Mouse (Mus musculus) forebrain, embryonic 10.5 days (tissue): ENCODE data around the gene Rhox4c. TPM values are rescaled to one million over a fixed set of nuclear protein-coding genes. Genes with fewer than 3 reads are reported as not detected.
"Not testable (repeated sequence)": the region's sequence is repeated elsewhere in the genome, so short reads cannot be mapped to it uniquely, and the experiment has no call there.

Experiments used
- DNase-seq: peaks from one replicate; pipeline ENCODE4 v3.0.0-alpha.2; 2017; ENCODE audit warnings: low spot score; ENCODE audit errors: extremely low spot score
- H3K27ac ChIP-seq: fragments of 300-500 bp; sonication (generic); 2 replicates; pipeline ENCODE4 v1.5.1; 2016; ENCODE audit warnings: mild to moderate bottlenecking
- H3K27me3 ChIP-seq: fragments of 300-500 bp; sonication (generic); 2 replicates; pipeline ENCODE4 v1.6.1; 2016; ENCODE audit warnings: mild to moderate bottlenecking; ENCODE audit not compliant: poor library complexity, severe bottlenecking
- H3K36me3 ChIP-seq: fragments of 300-500 bp; sonication (generic); replicated peaks from 2 replicates; pipeline ENCODE4 v1.6.1; 2016; ENCODE audit warnings: mild to moderate bottlenecking, moderate library complexity
- H3K4me1 ChIP-seq: fragments of 300-500 bp; sonication (generic); 2 replicates; pipeline ENCODE4 v1.6.1; 2016
- H3K4me3 ChIP-seq: fragments of 300-500 bp; sonication (generic); 2 replicates; pipeline ENCODE4 v1.5.1; 2016; ENCODE audit warnings: mild to moderate bottlenecking, moderate library complexity
- H3K9me3 ChIP-seq: fragments of 300-500 bp; sonication (generic); 2 replicates; pipeline ENCODE4 v1.6.1; 2016; ENCODE audit warnings: mild to moderate bottlenecking, moderate library complexity
- WGBS: fragments of 180-500 bp; shearing (Covaris S2); methylation state at CpG from one replicate; pipeline ENCODE4 v1.1.7; 2016; 5-methylcytosine and 5-hydroxymethylcytosine counted together
- polyA plus RNA-seq: library from polyadenylated mRNA; unstranded; fragments of >200 nt; fragmentation: Nextera tagmentation; extraction: Ambion mirVana; gene quantifications from 2 replicates; pipeline ENCODE4 v1.2.1, GENCODE M21; 2016

The Rhox4c gene
- not detected in 2 replicates for polyA plus RNA-seq

- H3K27me3 ChIP-seq, H3K4me1 ChIP-seq, H3K27ac ChIP-seq, H3K9me3 ChIP-seq, H3K4me3 ChIP-seq, DNase-seq, H3K36me3 ChIP-seq: not testable (repeated sequence)
- WGBS, result 93% methylated on average over 14 of the region's 14 CpGs
Observed at GRCm38 (mm10) chrX:37480037-37480436, at the start of gene Rhox4c. Rhox4c (plus strand) TSS chrX:37480337.

DNA sequence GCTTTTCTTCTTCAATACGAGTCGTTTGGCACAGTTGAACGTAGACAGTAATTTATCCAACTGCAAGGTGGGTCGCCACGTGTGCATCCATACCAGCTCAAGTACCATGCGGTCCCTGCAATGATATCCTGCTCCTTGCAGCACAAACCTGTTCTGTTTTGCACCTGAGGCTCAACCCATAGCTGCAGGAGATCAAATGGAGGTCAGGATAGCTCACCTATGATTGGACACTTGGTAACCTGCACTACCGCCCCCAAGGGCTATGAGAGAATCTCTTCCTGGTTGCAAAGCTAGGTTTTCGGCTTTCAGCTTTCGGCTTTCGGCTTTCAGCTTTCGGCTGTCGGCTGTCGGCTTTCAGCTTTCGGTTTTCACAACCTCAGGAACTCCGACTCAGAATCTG is 47.9 kb upstream of the Rhox4c start, which contains the start of gene Rhox4b:
Gene Rhox4b (plus strand): TSS at position 301 of the 400 bp plus-strand sequence.
- not testable (repeated sequence) for H3K9me3 ChIP-seq, H3K27me3 ChIP-seq, H3K27ac ChIP-seq, H3K4me3 ChIP-seq, H3K4me1 ChIP-seq, H3K36me3 ChIP-seq, DNase-seq
- 93% methylated on average over 15 of the region's 15 CpGs for WGBS

DNA sequence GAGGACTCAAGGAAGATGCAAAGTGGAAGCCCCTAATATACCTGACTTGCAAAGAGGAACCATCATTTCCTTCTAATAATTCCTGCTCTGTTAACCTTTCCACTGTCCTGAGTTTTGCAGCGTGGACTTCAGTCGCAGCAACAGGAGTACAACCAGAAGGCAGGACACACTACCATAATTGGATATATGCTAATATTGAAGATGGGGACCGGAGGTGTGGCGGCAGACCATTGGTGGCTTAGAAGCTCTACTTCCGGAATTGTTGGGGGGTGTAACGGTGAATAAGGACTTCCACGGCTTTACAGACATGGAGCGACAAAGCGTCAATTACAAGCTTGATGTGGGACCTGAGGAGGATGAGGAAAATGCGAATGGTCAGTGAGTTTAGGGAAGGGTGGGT is 26.8 kb upstream of the Rhox4c start, which contains the start of gene Rhox2c:
Gene Rhox2c (plus strand): TSS at position 301 of the 400 bp plus-strand sequence.
- H3K4me3 ChIP-seq, H3K36me3 ChIP-seq, H3K4me1 ChIP-seq, H3K27me3 ChIP-seq, H3K9me3 ChIP-seq, DNase-seq, H3K27ac ChIP-seq: not testable (repeated sequence)
- 90% methylated on average over 8 of the region's 10 CpGs for WGBS

DNA sequence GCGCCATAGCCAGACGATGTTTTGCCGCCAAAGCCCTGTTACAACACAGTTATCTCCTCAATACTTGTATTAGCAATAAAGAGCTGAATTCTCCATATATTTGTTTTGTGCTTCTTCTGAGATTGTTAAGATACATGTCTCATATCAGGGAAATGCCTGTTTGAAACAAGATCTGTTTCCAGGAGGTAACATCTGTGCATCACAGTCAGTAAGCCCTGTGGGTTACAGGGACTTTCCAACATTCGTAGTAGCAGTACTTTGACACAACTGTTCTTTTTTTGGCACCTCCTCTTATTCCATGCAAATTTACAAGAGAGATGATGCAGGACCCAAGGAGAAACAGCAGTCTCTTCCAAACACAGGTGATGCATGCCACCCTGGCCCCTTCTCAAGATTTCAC is 21.9 kb upstream of the Rhox4c start, which contains the start of gene Rhox3c:
Gene Rhox3c (plus strand): TSS at position 301 of the 400 bp plus-strand sequence.
- H3K9me3 ChIP-seq, H3K4me1 ChIP-seq, DNase-seq, H3K27me3 ChIP-seq, H3K36me3 ChIP-seq, H3K27ac ChIP-seq, H3K4me3 ChIP-seq: not testable (repeated sequence)
- WGBS, result 98% methylated on average over 3 of the region's 4 CpGs

DNA sequence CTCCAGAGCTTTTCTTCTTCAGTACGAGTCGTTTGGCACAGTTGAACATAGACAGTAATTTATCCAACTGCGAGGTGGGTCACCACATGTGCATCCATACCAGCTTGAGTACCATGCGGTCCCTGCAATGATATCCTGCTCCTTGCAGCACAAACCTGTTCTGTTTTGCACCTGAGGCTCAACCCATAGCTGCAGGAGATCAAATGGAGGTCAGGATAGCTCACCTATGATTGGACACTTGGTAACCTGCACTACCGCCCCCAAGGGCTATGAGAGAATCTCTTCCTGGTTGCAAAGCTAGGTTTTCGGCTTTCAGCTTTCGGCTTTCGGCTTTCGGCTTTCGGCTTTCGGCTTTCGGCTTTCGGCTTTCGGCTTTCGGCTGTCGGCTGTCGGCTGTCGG is 33.9 kb downstream of the Rhox4c start, which contains the start of gene Rhox4d:
Gene Rhox4d (plus strand): TSS at position 301 of the 400 bp plus-strand sequence.
- not testable (repeated sequence) for H3K27me3 ChIP-seq, H3K27ac ChIP-seq, H3K4me3 ChIP-seq, H3K36me3 ChIP-seq, H3K9me3 ChIP-seq, H3K4me1 ChIP-seq, DNase-seq
- WGBS, result 97% methylated on average over 17 of the region's 18 CpGs

- 100% methylated on average over 2 of the region's 8 CpGs for WGBS
Observed at GRCm38 (mm10) chrX:37530152-37530551, 50.0 kb downstream of the Rhox4c start, which contains the start of gene Rhox2e. Rhox2e (plus strand) TSS chrX:37530452.

More at GRCm38 (mm10) chrX:37530152-37530551, 50.0 kb downstream of the Rhox4c start, which contains the start of gene Rhox2e:
- not testable (repeated sequence) for H3K9me3 ChIP-seq, H3K27ac ChIP-seq, DNase-seq, H3K36me3 ChIP-seq, H3K4me1 ChIP-seq, H3K4me3 ChIP-seq, H3K27me3 ChIP-seq

Other genes starting within 250 kb of the Rhox4c start
- gene Rhox2a, start 235.4 kb upstream of the Rhox4c start, polyA plus RNA-seq, result not detected in 2 replicates
- not detected in 2 replicates for gene Rhox3a, start 230.4 kb upstream of the Rhox4c start, polyA plus RNA-seq
- gene Rhox4a, start 215.0 kb upstream of the Rhox4c start, polyA plus RNA-seq, result not detected in 2 replicates
- gene Rhox3a2, start 100.3 kb upstream of the Rhox4c start, polyA plus RNA-seq, result not detected in 2 replicates
- 0.27 and 0.32 TPM in 2 replicates for gene Rhox4a2, start 89.5 kb upstream of the Rhox4c start, polyA plus RNA-seq
- gene Rhox2b, start 68.3 kb upstream of the Rhox4c start, polyA plus RNA-seq, result not detected in 2 replicates
- not detected in 2 replicates for gene Rhox4b, start 47.8 kb upstream of the Rhox4c start, polyA plus RNA-seq
- gene Rhox2c, start 26.7 kb upstream of the Rhox4c start, polyA plus RNA-seq, result 0.43 and 0.77 TPM in 2 replicates
- not detected in 2 replicates for gene Rhox3c, start 21.8 kb upstream of the Rhox4c start, polyA plus RNA-seq
- gene Rhox2d, start 13.1 kb downstream of the Rhox4c start, polyA plus RNA-seq, result not detected in 2 replicates
- not detected in 2 replicates for gene Rhox4d, start 34.0 kb downstream of the Rhox4c start, polyA plus RNA-seq
- gene Rhox2e, start 50.1 kb downstream of the Rhox4c start, polyA plus RNA-seq, result not detected in 2 replicates
- not detected in 2 replicates for gene Rhox3e, start 61.7 kb downstream of the Rhox4c start, polyA plus RNA-seq
- not detected in 2 replicates for gene Rhox4e, start 77.1 kb downstream of the Rhox4c start, polyA plus RNA-seq
- gene Rhox2f, start 91.1 kb downstream of the Rhox4c start, polyA plus RNA-seq, result 0.57 TPM in 1 of 2 replicates, not detected in the other
- gene Rhox3f, start 100.7 kb downstream of the Rhox4c start, polyA plus RNA-seq, result not detected in 2 replicates
- 0.17 TPM in 1 of 2 replicates, not detected in the other for gene Rhox4f, start 127.4 kb downstream of the Rhox4c start, polyA plus RNA-seq
- not detected in 2 replicates for gene Rhox3g, start 148.3 kb downstream of the Rhox4c start, polyA plus RNA-seq
- not detected in 2 replicates for gene Rhox2g, start 163.1 kb downstream of the Rhox4c start, polyA plus RNA-seq
- gene Rhox4g, start 171.0 kb downstream of the Rhox4c start, polyA plus RNA-seq, result not detected in 2 replicates
- gene Rhox3h, start 188.4 kb downstream of the Rhox4c start, polyA plus RNA-seq, result not detected in 2 replicates
- not detected in 2 replicates for gene Rhox2h, start 192.9 kb downstream of the Rhox4c start, polyA plus RNA-seq